Mouse (Mus musculus) lung, adult 2 months (tissue): ENCODE results near the gene Gm3642.
"Not testable (repeated sequence)": the region's sequence is repeated elsewhere in the genome, so short reads cannot be mapped to it uniquely, and the experiment has no call there.

ENCODE experiments used
- CTCF ChIP-seq: fragments of 200-500 bp; IDR thresholded peaks from 2 replicates; pipeline ENCODE4 v1.5.1; 2011; ENCODE audit warnings: mild to moderate bottlenecking, low read length, control low read depth; ENCODE audit not compliant: insufficient read depth
- POLR2A ChIP-seq: fragments of 200-500 bp; IDR thresholded peaks from 2 replicates; pipeline ENCODE4 v1.6.1; 2011; ENCODE audit warnings: low read depth, mild to moderate bottlenecking, control low read depth, low read length, borderline replicate concordance; ENCODE audit errors: extremely low read depth

DNA sequence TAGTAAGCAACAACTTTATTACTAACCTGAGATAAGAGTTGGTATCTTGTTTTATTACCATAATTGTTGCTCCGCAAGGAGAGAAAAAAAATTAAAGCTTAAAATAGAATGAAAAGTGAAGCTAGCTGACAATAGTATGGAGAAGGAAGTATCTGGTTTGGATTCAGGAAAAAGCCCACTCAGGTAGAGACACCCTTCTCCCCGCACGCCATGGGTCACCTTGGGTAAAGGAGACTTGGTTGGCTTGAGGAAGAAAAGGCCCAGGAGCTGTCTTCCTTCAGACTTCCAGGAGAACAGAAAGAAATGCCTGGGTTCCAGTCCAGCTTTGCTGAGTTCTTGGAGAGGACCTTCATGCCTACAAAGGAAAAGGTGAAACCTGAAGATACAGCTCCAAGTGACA, 16.8 kb downstream of the Gm3642 start:
- not testable (repeated sequence) for TF ChIP-seq POLR2A, CTCF
